Mouse (Mus musculus): ENCODE results near the gene Btg2.

The Btg2 gene

DNA sequence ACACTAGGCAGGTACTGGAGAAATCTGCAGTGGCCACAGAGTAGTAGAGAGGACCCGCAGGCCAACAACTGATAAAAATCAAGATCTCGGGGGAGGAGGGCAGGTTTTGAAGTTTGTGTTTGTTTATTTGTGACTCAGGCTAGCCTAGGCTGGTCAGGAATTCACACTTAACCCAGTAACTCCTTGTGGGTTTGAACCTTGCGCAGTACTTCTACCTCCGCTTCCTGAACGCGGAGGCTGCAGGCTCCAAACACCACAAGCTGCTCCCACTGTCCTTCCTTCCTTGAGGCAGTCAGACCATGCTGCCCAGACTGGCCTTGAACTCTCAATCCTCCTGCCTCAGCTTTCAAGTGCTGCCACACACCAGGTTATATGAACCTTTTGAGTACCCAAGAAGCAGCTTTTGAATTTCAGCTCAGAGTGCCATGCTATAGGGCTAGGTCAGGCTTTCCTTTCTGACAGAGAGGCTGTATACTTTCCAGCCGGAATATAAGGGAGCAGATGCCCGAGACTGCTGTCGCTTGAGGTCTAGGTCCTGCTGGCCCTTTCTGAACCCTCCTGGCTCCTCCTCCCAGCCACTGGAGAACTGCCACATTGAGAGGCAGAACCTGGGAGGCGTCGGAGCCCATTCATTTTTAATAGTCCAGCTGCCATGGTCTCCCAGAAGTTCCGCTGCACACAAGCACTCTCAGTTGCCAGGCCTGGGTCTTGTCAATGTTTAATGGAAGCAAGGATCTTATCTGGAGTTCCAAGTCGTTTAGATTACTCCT, 19.2 kb upstream of the Btg2 start:
- 66% methylated on average over 13 of the region's 13 CpGs for WGBS

DNA sequence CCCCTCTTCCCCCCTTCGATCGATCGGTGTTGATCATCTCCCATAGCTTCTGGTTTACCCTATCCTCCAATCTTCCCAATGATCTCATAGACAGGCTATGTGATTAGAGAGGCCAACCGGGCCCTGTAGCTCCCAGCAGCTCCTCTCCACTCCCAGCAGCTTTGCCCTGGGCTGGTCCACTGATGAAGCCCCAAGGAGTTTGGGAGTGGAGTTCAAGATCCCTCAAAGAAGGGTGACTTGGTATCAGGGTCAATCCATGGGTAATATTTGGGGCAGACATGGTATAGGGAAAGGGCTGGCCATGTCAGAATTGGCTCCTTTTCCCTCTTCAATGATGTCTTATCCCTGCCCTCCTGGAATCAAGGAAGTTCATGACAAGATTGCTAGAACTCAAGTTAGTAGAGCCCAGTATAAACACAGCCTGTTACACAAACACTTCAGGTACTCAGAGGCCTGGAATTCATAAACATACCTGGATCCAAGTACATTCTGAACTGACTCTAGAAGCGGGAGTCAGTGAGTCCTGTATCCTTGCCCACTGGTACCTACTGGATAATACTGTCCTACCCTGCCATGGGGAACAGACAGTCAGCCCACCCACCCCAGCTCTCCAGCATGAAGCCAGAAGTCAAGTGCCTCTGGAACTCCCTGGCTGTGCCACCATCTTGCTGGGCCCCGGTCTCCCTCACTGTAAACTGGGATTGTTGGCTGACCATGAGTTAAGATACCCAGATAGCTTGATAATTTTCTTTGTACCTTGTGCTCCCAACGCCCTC, 18.3 kb upstream of the Btg2 start:
- 89% methylated on average over 7 of the region's 7 CpGs for WGBS

DNA sequence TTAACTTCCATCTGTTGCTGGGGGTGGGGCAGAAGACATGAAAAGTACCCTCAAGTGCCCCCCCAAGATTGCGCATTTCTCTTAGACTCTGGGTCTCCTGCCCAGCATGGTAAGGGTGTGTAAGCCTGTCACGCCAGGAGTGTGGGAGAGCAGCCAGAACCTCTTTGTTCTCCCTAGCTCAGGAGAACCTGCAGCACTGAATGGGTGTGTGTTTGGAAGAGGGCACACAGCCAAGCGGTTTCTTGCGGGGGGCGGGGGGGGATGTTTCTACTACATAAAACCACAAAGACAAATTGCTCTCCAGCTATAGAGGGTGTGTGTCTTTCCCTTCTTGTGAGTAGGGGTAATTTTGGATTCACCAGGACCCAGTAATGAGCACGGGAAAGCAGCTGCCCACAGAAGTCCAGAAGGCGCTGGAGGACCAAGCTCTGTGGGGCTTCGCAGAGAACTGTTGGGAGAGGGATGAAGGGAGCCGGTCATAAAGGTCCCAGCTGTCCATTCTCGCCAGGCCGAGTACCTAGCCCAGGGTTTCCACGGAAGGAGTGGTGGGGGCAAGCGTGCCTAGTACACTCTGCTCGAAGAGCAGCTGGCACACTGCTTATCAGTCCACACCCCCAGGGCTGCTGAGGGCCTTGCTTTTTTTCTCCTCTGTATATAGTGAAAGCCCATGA, 17.5 kb upstream of the Btg2 start:
- 23% methylated on average over 14 of the region's 14 CpGs for WGBS

DNA sequence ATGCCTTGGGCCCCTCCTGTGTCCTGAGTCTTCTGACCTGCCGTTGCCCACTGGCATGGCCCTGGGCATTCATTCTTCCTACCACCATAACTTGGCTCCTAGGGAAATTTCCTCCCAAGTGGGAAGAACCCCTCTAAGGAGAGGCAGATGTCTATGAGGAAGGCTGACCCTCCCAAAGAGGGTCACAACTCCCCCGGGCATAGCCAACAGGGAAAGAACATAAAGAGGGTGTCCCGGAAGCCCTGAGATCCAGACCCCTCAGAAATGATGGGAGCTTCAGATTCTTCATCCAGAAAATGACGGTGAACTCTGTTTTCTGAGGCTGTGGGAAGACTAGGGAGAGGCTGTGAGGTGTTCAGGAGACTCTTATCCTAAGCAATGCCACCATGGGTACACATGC, 16.8 kb upstream of the Btg2 start:
- 61% methylated on average over 4 of the region's 4 CpGs for WGBS

DNA sequence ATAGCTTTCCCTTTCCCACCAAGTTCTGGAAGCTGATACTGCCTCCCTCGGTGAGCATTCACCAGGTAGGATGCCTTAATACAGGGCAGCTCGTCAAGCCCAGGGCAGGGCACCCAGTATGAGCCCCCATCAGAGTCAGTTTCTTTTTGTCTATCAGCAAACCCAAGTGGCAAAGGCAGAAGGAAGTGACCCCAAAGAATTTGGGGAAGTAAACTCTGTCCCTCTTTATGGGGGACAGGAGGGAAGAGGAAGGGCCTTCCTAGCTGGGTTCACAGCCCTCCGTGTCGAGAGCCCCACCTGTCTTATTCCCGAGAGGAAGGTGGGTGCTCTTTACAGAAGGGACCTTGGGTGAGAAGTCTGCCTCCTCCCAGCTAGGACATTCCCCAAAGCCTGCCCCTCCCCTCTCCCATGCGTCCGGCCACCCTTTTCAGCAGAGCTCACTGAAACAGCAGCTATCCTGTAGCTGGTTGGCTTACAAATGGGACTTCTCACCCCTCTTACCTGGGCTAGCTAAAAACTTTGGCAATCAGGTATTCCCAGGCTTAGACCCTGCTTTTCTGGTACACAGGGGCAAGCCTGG, 16.2 kb upstream of the Btg2 start:
- 75% methylated on average over 7 of the region's 7 CpGs for WGBS

DNA sequence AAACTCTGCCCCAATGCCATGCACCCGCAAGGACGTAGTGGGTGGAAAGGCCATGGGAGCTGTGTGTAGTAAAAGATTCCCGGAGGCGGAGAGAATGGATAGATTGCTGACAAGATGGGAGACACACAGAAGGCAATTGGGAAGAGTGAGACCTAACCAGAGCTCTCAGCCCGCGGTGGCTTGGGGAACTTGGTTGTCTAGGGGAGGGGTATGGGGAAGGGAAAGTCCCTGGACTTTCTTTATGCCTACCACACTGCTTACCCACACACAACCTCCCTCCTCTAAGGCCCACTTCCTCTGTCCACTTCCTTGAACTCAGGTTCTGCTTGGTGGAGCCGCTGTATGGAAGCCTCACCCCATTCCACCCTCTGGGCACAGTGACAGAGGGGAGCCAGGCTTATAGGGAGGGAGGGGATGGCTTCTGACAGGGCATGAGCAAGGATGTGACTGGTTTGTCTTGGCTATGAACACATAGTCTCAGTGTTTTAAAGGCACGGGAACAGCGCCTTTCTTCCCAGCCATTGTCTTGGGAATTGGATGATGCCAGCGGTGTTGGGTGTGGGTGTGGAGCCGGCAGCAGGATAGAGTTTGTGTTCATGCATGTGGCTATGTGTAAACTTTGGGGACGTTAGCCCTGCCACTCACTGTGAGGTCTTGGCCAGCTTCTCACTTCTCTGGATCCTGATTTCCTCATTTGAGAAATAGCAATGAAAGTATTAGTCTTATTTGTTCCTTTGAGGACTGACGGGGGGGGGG, 15.0 kb upstream of the Btg2 start:
- WGBS = 63% methylated on average over 13 of the region's 13 CpGs

DNA sequence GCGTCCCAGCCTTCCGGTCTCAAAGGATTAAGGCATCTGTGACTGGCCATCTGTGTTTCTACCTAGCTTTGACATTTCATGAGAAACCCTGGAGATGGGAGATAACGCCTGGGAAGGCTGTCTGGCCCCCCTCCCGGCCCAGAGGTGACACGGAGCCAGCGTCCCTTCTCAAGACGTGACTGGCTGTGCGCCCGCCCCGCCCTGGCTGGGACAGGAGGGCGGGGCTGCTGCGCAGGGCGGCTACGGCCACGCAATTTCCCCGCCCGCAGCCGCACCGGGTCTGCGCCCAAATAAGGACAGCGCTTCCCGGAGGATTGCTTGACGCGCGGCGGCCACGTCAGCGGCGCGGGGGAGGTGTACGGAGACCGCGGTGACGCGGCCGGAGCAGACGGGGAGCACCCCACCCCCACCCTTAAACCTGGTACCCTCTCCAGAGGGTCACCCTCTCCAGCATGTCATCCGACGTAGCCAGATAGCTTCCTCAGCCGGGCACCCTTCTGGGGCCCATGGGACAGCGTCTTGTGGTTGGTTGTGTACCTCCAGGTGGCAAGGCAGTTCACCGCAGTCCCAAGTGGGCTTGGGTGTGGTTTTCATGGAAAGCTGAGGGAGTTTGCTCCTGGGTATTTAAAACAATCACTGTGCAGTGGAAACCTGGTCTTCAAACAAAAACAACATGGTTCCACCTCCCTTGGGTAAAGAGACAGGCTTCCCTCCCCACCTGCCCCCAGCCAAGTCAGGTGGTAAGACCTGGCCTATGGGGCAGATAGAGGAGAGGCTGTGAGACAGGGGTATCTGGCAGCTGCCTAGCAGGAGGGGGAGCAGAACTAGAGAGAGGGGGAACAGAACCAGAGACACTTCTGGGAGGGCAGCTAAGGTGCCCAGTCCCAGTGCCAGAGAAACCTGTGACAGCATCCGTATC, 14.2 kb upstream of the Btg2 start:
- WGBS = 2% methylated on average over 43 of the region's 43 CpGs

DNA sequence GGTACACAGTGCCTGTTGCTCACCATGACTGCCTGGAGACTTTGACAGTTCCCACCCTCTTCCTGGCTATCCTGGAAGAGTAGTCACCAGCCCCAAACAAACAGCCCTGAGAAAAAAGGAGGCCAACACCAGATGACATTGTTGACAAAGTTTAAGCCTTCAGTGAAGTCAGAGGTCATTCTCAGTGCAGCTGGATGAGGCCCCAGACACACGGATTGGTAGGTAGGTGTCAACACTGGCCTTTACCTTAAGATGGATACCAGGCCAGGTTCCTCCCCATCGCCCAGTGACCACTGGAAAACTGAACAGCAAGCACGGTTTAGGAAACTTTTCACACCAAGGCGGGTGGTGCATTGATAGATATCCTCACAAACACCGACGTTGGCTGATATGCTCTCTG, 13.4 kb upstream of the Btg2 start:
- 44% methylated on average over 6 of the region's 6 CpGs for WGBS

DNA sequence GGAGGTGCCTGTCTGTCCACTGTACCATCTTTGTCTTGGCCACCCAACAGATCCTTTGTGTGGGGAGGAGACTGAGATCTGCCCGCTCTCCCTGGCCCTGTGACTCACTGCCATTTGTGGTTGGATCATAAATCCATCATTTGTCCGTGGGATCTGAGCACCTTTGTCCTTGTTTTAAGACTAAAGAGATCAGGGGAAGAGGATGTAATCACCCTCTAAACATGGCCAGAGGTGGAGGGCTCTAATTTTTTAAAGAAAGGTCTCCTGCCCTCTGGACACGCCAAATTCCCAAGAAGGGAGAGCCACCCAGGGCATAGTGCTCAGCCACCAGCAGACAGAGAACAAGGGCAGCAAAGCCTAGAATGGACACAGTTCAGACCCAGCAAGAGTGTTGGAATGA, 12.9 kb upstream of the Btg2 start:
- WGBS = 93% methylated on average over 3 of the region's 3 CpGs

DNA sequence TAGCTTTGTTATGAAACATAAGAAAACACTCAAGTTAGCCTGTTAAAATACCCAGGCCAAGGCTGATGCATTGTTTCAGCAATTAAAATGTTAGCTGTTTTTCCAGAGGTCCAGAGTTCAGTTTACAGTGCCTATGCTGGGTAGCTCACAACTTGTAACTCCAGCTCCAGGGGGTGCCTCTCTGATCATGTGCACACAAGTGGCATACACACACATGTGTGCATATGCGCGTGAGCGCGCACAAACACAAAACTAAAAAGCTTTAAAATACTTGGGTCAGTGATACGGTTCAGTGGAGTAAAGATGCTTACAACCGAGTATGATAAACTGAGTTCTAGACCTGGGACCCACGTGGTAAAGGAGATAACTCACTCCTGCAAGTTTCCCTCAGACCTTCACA, 10.2 kb upstream of the Btg2 start:
- 94% methylated on average over 7 of the region's 7 CpGs for WGBS

DNA sequence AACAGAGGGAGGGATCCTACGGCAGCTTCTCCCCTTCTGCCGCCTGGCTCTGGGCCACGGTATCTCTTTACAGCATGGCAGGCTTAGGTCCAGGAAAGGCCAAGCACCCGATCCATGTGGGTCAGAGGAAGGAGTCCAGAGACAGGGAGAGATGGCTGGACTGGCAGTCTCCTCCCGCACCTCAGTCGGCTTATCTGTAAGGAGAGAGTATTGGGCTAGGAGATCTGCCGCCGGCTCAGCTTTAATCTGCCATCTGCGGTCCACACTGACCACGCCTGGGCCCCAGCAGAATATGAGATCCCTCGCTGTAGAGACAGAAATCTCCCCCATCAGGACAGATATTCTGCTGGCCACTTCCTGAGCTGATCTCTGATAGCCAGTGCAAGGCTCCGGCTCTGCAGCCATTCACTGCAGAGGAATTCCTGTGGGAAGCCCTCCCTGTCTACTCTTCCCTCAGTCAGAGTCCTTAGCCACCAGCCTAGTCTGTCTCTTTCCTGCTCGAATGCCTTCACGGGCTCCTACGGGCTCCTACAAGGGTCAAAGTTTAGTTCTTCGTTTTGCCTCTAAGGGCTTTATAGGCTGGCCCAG, 8.0 kb upstream of the Btg2 start:
- WGBS = 77% methylated on average over 16 of the region's 16 CpGs

DNA sequence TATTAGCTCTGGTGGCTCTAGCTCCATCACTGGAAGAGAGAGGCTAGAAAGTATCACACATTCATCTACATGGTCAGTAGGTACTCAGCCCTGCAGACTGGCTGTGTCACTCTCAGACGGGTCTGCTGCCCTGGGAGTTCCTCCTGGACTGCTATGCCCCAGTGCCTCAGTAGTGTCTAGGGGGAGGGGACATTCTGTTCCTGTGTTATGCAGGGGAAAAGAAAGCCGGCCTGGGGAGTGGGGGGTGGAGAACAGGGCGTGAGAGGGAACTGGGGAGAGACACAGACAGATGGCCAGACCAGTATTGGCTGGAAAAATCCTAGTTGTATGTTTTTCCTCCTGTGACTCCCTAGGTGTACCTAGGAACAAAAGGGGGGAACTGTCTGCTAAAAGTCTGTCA, 7.1 kb upstream of the Btg2 start:
- WGBS = 62% methylated on average over 3 of the region's 3 CpGs

DNA sequence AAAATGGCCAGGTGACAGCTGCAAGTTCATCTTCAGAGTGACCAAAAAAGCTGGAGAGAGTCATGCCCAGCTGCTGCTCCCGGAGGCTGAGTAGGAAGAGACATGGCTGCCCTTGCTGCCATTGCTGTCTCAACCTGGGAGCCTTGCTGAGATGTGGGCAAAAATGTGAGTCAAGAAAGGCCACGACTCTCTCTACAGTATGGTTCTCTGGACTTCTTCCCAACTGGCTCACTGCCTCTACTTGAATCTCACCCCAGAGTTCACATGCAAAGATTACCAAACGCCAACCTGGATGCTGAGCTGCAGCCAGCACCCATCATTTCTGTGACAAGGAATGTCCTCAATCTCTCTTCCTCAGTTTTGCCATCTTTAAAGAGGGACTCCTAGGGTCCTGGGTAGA, 5.2 kb upstream of the Btg2 start:
- 65% methylated on average over 3 of the region's 3 CpGs for WGBS

DNA sequence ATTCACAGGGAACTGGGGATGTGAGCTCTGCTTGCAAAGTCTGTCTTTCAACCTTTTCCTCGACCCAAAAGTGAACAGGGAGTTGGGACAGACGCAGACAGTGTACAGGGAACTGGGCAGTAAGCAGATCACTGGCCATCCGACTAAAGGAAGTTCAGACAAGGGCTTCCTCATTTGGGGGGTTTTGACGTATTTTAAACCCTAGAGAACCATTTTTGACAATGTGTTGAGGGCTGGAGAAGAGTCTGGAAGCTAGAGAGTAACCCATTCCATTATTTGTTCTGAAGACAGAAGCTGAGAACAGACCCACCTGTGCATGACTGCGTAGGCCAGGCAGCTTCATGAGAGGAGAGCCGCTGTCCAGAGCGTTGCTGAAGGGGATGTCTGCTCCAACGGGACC, 4.8 kb upstream of the Btg2 start:
- 73% methylated on average over 8 of the region's 8 CpGs for WGBS

DNA sequence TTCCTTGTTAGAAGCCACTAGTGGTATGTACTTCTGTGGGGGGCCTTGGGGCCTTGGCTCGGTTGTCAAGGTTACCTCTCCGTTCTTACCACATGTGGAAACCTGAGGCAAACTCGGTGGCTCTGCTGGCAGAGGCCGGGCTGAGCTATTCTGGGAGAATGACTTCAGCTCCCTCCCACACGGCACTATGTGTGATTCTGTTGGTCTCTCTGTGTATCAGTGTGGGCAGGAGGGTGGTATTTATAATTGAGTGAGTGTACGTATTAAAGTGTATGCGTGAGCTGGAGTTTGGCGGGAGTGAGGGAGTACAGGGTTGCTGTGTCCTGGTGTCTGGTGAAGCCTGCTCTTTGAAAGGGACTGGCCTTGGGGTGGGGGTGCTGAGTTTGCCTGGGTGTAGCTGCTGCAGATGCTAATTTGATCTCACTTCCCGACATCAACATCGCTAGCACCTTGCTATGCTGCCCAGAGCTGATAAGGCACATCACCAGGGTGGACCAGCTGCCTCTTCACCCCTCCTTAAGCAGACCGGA, 4.1 kb upstream of the Btg2 start:
- WGBS = 36% methylated on average over 11 of the region's 11 CpGs

DNA sequence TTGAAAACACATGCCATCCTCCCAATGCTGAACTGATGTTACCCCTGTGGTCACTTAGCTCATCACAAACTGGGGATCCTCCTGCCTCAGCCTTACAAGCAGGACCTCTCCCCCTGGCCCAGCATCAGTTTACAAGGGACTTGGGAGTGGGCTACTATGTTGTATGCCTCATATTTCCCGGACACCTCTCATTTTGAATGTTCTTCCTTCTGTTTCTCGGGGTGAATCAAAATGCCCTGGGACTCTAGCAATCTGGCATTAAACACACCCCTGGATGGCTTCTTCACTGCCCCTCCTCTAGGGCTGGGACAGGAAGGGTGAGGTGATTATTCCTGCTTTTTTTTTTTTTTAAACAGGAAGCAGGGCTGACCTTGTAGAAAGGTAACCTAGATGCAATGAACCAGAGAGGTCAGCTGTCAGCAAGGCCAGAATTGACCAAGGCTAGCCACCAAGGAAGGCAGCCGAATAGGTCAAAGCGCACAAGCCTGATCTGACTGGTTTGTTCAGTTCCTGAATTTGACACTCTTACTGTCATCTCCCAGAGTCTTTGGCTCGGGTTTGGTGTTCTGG, 2.0 kb upstream of the Btg2 start:
- 94% methylated on average over 5 of the region's 5 CpGs for WGBS

DNA sequence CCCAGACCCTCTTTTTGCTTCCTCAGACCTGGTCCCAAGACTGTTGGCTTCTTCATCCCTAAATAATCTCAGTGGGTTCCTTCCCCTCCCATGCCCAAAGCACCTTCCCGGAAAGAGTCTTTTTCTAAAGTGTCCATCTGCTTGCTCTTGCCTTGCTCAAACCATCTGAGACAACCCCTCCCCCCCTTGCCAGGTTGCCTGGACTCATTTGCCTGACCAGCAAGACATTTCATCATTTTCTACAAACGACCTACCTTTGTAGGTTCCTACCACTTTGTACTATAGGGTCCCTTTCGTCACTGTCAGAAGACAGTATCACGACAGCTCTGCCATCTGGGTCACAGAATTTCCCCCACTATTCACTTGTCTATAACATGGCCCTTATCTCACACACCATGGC, 1.5 kb upstream of the Btg2 start:
- 84% methylated on average over 4 of the region's 4 CpGs for WGBS

DNA sequence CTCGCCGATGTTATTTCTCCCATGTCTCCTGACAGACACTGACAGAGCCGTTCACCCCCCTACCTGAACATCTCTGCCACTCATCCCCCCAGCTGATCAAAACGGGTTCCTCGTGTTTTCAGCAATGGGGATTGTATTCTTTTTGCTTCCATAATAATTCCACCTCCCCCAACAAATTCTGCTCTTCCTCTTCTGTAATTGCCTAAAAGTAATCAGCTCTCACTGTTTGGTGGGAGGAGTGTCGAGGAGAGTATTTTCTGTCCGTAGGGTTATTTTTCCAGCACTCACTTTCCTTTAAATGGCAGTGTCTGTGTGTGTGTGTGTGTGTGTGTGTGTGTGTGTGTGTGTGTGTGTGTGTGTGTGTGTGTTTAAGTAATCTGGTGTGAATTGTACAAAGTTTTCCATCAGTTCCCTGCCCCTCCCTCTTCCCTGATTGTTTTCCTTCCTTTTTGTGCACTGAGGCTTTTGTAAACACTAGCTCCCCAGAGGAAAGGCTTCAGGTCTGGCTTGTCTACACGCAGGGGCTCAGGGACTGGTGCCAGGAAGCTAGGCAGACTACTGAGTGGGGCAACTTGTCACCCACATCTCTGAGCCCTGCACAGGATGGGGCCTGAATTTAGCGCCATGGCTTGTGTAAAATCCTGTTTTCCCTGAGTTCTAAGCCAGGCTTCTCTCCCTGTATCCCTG, 700 bp upstream of the Btg2 start:
- WGBS = 4% methylated on average over 9 of the region's 9 CpGs
